ENCODE assay signal across 17 mouse cellular contexts in genomic region chr10:43849478-43849877, GRCm38 (mm10).
"Had no signal": no experiment of that assay in that cellular context is flagged by ENCODE, and none has a peak within 500 bp of the region (broad histone marks: within the 10 kb centered on the region; RNA-seq: fewer than 3 reads in every experiment).

No protein-coding gene starts in this region.

- H3K27me3 ChIP-seq: liver, embryonic 13.5 days had no signal

- H3K4me1 ChIP-seq: liver, embryonic 13.5 days had no signal

- DNase-seq: kidney, adult 2 months; kidney, postnatal 25 days; layer of hippocampus, postnatal 36 days; liver, embryonic 13.5 days; lung, adult 2 months; lung, postnatal 14 days; midbrain, embryonic 14.5 days; right cerebral cortex, adult 18-20 months; right cerebral cortex, postnatal 14 days; right cerebral cortex, postnatal 4 days; thymus, postnatal 25 days had no signal

- H3K9ac ChIP-seq: liver, embryonic 13.5 days had no signal

- H3K4me3 ChIP-seq: layer of hippocampus, adult 2 months; left cerebral cortex, adult 2 months; liver, embryonic 13.5 days had no signal

- H3K4me2 ChIP-seq: liver, embryonic 13.5 days; midbrain, embryonic 11.5 days had no signal

- H3K9me3 ChIP-seq: liver, embryonic 13.5 days had no signal

- H3K27ac ChIP-seq: kidney, postnatal 0 days; layer of hippocampus, adult 2 months; left cerebral cortex, adult 2 months; liver, embryonic 13.5 days; macrophage; stomach, postnatal 0 days had no signal

- H3K36me3 ChIP-seq: liver, embryonic 13.5 days had no signal
